Mouse (Mus musculus) left cerebral cortex, adult 9 months (tissue): ENCODE measurements at regions not wholly inside any gene's neighbourhood (a gene's known extent, or its start where the extent isn't known, plus 50 kb on each side); places are given as distances from the start of the nearest gene placed in this dataset.

Source experiments
- DNase-seq, 2 experiments: peaks; one replicate each; pipeline ENCODE4 v3.0.0; 2022; ENCODE audit warnings: low spot score in 2 of 2

DNA sequence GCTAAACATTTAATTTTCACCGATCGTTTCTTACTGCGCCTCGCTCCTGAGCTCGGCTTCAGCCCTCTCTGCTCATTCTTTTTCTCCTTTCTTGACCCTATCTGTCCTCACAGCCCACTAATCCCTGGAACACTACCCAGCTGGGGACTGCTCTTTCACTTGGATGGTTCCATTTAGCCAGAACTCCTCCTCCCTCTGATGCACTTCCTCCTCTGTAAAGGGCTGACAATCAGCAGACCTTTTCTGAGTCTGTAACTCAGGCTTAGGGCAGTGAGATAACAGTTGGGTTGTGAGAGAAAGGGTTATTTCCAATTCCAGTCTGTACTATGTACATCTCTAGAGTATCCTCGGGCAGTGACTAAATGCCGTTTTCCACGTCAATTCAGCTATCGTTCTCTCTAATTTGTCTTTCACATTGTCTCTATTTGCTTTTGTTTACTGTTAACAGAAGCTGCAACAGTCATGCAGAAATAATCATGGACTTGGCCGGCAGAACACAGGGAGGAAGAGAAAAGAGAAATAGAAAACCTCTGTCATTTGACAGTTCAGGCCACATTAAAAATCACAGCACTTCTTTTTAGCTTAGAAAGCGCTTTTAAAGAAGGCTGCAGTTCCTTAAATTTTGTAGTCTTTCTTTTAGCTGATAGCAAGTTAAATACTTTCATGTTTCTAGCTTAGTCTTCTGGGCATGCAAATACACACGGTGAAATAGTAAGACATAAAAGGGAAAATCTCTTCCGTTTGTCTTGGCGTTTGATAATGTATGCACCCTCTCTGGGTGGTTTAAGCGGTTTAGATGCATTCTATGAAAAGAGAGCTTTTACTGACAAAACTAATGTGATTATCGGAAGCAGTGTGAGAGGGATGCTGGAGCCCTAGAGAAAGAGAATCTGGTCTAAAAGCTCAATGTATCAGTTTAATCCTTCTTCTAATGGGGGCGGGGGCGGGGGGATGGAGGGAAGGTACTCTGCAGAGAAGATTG lies 94.7 kb upstream of the Fam181b start:
- peak in 1 of 2 experiments; percentile 19 for DNase-seq

DNA sequence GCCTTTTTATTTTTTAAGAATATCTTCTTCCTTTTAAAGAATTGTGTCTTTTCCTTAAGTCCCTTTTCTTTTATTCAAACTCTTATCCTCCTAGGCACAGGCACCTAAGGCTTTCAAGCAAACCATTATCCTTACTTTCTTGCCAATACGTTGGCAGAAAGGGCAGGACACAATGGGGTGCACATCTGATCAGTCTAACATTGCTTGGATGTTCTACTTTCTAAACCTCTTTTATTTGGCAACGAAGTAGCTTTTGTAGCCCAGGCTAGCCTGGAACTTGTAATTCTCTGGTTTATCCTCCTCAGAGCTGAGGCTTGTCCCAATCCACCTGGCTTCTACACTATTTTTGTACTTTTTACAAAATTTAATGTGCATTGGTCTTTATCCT lies 94.0 kb upstream of the Fam181b start:
- DNase-seq: no peak

DNA sequence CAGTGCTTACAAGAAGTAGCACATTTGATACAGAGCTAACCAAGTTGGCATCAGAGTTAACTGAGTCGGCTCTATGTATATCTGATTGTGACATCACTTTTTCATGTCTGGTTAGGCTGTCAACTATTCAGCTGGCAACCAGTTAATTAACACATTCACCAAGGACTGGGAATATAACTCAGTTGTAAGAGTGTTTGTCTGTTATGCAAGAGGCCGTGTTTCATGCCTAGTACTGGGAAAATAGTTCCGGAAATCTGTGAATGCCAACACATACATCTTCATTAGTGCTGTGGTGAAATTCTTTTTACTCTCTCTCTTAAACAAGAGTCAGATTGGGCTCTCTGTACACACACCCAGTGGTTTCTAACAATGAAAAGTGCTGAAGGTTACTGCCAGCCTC lies 80.8 kb upstream of the Fam181b start:
- DNase-seq: no peak

DNA sequence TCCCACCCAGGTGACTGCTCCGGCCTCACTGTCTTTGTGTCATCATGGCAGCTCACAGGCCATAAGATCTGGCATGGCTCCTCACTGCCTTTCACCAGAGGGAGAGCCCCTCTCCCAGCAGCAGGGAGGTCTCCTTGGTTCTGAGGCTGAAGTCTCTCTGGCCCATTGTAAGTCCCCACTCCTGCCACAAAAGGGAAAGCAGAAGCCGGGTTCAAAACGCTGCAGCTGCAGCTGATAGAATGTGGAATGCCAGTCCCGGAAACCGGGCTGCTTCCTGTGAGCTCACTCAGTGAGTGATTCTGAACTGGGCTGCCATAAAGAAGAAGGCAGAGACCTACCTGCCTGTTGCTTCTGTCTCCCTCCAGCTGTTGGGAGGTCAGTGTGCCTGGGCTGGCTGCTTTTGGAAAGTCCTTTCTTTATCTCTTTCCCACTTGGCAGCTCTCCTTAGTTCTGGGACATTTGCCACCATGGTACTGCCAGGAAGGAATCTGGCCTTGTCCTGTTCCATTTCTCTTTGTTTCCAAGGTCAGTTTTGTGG lies 72.9 kb upstream of the Fam181b start:
- peak in 1 of 2 experiments; percentile 47 for DNase-seq

DNA sequence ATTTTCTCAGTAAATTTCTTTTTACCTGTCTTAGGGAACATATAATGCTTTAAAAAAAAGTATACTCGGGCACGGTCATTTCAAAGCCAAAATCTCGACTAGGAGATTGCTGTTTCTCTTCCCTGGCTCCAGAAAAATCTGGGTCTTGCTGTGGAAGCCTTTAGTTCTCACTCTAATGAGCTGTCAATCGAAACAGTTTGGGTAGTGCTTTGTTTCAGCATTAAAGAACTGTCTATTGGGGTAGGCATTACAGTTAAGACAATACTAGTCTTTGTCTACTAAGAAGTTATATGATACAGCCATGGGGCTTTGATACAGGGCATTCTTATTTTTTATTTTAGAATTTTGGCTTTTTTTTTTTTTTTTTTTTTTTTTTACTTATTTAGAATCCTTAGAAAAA lies 71.9 kb upstream of the Fam181b start:
- DNase-seq: no peak

DNA sequence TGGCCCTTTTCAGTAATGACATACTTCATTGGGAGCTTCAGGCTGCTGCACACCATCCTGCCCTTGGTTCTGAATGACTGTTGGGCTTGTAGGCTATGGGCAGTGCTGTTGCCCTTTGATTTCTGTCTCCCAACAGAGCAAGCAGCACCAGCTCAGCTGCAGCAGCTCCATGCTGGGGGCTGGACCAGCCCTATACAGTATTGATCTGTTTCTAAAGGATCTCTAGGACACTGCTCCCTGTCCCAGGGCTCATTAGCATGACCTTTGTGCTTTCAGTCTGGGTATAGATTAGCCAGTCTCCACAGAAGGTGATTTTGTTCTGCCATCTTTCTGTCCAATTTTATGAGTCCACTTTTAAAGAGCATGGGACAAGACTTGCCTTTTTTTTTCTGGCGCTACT lies 60.3 kb upstream of the Fam181b start:
- DNase-seq: no peak

DNA sequence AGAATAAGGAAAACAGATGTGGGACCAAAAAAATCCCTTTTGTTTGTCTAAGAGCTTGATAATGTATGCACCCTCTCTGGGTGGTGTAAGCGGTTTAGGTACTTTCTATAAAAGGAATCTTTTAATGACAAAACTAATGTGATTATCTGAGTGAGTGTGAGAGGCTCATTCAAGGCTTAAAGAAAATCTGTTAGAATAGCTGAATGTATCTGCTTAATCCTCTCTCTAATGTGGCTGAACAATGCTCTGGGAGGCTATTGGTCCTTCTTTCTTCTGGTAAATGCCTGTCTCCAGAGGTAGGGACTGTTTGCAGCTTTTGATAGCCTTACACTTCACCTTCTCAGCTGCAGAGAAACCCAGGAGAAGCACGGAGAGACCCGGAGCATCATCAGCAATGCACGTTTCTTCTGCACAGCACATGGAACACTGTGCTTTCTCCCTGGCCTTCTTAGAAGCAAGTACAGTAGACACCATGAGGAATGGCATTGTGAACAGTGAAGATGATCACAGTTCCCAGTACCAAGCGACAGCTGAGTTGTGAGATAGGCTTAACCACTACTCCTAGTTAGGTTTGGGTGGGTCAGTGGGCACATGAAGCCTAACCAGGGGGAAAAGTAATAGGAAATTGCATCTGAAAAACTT lies 56.1 kb upstream of the Fam181b start:
- DNase-seq: no peak

DNA sequence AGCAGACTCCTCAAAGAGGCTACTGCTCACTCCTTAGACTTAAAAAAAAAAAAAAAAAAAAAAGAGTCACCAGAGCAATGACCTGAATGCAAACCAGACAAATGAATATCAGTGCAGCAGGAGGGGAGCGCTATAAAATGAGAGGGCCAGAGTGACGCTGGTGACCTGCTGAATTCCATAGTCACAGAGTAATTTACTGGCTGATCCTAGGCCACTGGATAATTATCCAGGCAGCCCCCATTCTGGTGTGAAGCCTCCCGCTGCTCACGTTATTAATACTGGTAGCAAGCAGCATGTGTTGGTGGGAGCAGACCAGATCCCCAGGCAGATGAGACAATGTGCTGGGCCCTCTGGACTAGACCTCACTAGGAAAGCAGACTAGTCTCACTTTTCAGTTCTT lies 53.4 kb upstream of the Fam181b start:
- no peak for DNase-seq
